Mouse (Mus musculus) embryo, embryonic 10.5 days (tissue): ENCODE results near the gene Uba7.

Experiments used
- DNase-seq: peaks from one replicate; pipeline ENCODE4 v3.0.0-alpha.2; 2015; ENCODE audit warnings: low spot score

The Uba7 gene

GRCm38 (mm10) chr9:107961881-107962280 lies 13.4 kb upstream of the Uba7 start:
- peak; percentile 50 for DNase-seq

- DNase-seq = no peak
These were observed 12.4 kb upstream of the Uba7 start for GRCm38 (mm10) chr9:107962916-107963315.

GRCm38 (mm10) chr9:107963700-107964099 lies 11.6 kb upstream of the Uba7 start:
- DNase-seq = peak; percentile 93

GRCm38 (mm10) chr9:107964681-107965080 lies 10.6 kb upstream of the Uba7 start:
- DNase-seq = no peak

GRCm38 (mm10) chr9:107966676-107967075 lies 8.6 kb upstream of the Uba7 start:
- DNase-seq = no peak

GRCm38 (mm10) chr9:107967437-107967836 lies 7.9 kb upstream of the Uba7 start:
- DNase-seq = no peak

GRCm38 (mm10) chr9:107968531-107968930 lies 6.8 kb upstream of the Uba7 start:
- DNase-seq = no peak

GRCm38 (mm10) chr9:107970311-107970710 lies 5.0 kb upstream of the Uba7 start:
- DNase-seq = no peak

- no peak for DNase-seq
These were observed 3.4 kb upstream of the Uba7 start for GRCm38 (mm10) chr9:107971690-107972541.

GRCm38 (mm10) chr9:107974491-107975171 lies 674 bp upstream of the Uba7 start:
- DNase-seq = no peak

GRCm38 (mm10) chr9:107978815-107979214 lies 3.5 kb downstream of the Uba7 start:
- no peak for DNase-seq

GRCm38 (mm10) chr9:107981684-107982605 lies 6.6 kb downstream of the Uba7 start:
- DNase-seq = peak; percentile 87

- peak; percentile 85 for DNase-seq
These were observed 7.5 kb downstream of the Uba7 start, which contains the start of gene Gm20661 for GRCm38 (mm10) chr9:107982681-107983346. Gene Gm20661, plus strand, starts transcription at chr9:107983058.

- peak; percentile 89 for DNase-seq
These were observed 8.2 kb downstream of the Uba7 start for GRCm38 (mm10) chr9:107983421-107983890.

- peak; percentile 18 for DNase-seq
These were observed 8.9 kb downstream of the Uba7 start for GRCm38 (mm10) chr9:107984052-107984753.

- no peak for DNase-seq
These were observed 9.4 kb downstream of the Uba7 start for GRCm38 (mm10) chr9:107984754-107985055.

GRCm38 (mm10) chr9:107985131-107986119 lies 10.1 kb downstream of the Uba7 start, which contains the start of gene Inka1:
Gene Inka1, minus strand, starts transcription at chr9:107985879.
- peak; percentile 92 for DNase-seq

GRCm38 (mm10) chr9:107986376-107986775 lies 11.1 kb downstream of the Uba7 start:
- peak; percentile 94 for DNase-seq

GRCm38 (mm10) chr9:107987950-107988349 lies 12.6 kb downstream of the Uba7 start:
- no peak for DNase-seq

GRCm38 (mm10) chr9:107992197-107992596 lies 16.9 kb downstream of the Uba7 start, which contains the start of gene Cdhr4:
Gene Cdhr4, plus strand, starts transcription at chr9:107992497.
- DNase-seq = no peak
